Mouse (Mus musculus) gastrocnemius, postnatal 36 days (tissue): ENCODE data around the gene Mylk. TPM values are rescaled to one million over a fixed set of nuclear protein-coding genes. Genes with fewer than 3 reads are reported as not detected.

Experiments used
- DNase-seq, 2 experiments: peaks; one replicate each; pipeline ENCODE4 v3.0.0; 2022
- intact Hi-C: fragments of 180-260 bp; cut with DNase I; formaldehyde crosslinking; loops from one replicate; pipeline ENCODE4 v1.15.1; 2025
- total RNA-seq, 2 experiments: library from RNA; stranded (reverse); gene quantifications; 2 replicates each; pipeline ENCODE4 v1.2.3; 2021

Gene Mylk
- total RNA-seq, 2 experiments from 2014 or later: 18.6 to 24.2 TPM

DNA sequence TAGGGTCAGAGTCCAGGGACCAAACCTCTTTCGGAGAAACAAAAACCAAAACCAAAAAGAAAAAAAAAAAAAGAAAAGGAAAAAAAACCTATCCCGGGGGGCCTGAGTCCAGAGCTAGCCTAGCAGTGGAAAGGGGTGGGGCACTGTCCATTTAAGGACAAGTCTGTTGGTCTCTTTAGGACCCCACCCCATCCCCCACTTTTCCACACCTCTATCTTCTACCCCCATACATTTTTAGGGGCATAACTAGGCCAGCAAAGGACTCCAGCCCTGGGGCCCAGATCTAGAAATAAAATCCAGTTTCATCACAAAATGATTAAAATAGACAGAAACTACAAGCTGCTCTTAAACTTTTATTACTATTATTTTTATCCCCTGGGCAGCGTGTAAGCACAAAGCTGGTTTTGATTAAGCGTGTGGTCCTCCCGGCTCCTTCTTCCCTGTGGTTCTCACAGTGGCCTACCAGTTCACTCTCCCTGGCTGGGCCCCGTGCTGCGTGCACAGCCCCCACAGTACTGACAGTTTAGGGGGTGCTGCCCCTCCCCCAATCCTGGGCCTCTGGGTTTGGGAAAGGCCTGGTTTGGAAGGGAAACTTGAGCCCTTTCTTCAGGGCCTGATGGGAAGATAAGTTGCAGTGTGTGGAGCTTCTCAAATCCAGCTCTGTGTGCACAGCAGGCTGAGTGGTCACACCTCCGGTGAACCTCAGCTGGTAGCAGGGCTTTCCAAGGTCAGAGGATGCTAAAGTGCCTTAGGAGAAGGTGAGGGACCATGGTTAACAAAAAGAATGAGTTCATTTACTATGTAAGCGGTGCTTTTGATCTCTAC is 190.7 kb downstream of the Mylk start:
- DNase-seq: no peak
- intact Hi-C loops: no loop called here

DNA sequence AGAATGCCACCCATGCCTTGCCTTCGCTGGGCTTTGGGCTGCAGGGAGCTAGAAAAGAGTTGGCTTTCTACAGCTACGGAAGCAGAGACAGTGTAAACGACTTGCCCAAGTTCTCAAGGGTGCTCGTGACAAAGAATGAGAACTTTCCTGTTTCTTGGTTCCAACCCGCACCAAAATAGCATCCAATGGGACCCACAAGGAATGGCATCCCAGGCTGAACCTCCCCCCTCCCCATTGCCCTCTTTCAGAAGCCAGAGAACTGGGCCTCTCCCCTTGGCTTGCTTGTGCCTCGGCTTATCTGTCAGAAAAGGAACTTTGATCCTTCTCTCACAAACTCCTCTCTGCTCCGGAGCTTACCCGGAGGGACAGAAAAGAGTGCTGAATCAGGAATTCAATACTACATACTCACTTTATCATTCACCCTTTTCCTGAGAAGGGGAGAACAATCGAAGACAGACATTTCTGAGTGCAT is 191.4 kb downstream of the Mylk start:
- no peak for DNase-seq
- intact Hi-C loops: no loop called here

DNA sequence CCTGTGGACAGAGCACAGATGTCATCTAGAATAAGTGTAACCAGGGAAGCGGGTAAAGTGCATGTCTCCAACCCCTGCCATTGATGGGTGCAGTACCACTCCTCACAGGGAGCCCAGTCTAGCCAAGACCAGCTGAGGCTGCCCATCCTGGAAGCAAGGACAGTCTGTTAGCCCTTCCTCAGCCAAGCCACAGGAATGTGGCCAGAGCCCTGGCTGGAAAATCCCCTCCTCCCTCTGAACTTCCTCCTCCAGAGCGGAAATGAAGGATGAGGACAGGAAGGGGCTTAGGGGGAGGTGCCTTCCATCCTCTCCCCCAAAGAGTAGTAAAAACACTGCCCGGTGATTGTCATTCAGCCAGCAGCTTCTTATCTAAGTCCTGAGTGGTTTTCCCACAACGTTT is 192.6 kb downstream of the Mylk start:
- intact Hi-C loops: no loop called here

DNA sequence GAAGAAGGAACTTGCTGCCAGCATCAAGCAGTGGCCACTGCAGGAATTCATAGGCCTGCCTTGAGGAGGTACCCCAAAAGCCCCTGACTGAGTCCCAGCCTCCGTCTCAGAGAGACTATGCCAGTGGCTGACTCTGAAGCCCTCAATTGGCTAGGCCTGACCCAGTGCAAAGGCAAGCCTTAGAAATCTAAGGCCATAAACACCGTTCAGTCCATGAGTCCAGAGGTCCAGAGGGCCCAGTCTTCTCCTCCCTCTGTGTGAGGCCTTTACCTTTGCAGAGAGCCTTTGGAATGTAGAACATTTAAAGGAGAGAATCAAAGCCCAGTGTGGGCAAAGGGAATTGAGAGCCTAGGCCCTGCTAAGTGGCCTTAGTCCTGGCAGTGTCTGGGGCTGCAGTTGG is 193.2 kb downstream of the Mylk start:
- DNase-seq: no peak
- intact Hi-C loops: no loop called here

More for the DNA sequence above, 192.6 kb downstream of the Mylk start:
- no peak for DNase-seq

DNA sequence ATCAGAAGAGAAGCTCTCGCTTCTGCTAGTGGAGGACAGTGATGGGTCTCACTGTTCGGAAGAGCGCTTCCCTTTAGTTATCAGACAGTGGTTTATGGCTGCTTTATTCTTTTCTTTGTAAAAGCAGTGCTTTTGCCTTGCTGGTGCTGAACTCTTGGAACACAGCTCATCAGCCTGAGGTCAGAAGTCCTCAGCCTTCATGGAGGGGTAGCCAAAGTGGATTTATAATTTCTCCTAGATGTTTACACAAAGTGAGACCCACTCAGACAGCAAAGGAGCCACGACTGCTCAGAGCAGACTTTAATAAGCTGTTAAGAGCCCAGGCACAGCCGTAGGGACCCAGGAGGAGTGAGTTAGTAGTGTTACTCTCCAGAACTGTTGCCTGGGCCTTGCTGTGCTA is 194.9 kb downstream of the Mylk start:
- no peak for DNase-seq
- intact Hi-C loops: no loop called here

DNA sequence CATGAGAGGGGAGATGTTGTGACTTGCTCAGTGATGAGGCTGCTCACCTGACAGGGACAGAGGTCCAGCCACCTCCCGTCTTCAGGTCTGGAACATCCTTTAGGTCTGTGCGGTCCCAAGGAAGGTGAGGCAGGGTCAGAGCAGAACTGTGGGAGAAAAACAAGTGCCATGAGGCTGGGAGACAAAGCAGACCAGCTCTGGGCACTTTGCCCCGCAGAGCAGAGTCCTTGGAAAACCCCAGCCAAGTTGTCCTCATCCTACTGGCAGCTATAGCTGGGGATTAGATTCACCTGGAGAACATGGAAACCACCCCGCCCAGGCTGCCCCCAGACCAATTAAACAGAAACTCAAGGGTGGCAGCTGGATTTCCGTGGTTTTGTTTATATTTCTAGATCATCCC is 195.4 kb downstream of the Mylk start:
- intact Hi-C loops: no loop called here
- DNase-seq: no peak

DNA sequence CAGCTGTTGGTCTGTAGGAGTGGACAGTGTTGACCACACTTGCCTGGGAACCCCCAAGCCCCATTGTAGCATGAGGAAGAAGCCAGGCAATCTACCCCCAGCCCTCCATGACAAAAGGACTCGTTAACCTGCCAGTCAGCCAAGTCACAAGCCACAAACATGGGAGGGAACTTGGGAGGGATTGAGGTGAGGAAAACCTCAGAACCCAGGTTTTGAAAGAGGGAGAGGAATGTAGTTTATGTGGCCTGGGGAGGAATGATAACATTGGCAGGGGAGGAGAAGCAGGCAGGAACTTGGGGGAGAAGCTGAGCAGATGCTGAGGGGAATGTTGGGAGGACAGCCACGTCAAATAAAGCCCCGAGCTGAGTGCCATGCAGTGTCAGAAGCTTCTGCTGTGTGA is 196.9 kb downstream of the Mylk start:
- DNase-seq: no peak
- intact Hi-C loops: no loop called here

DNA sequence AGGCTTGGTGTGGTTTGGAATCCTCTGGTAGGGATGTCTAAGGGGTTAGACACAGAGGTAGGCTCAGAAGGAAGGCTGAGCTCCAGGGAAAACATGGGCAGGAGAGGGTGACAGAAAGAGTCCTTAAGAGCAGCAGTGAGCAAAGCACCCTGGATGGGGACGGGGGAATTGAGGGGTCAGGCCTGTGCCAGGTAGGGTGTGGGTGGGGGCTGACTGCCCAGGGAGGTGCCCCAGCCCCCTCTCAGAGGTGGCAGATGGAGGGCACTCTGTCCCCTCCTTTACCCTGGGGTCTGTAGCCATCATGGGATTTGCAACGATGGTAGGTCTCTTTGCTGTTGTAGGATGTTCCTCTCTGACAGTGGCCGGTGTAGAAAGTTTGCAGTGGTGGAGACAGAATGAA is 201.3 kb downstream of the Mylk start:
- intact Hi-C loops: no loop called here
- DNase-seq: no peak

DNA sequence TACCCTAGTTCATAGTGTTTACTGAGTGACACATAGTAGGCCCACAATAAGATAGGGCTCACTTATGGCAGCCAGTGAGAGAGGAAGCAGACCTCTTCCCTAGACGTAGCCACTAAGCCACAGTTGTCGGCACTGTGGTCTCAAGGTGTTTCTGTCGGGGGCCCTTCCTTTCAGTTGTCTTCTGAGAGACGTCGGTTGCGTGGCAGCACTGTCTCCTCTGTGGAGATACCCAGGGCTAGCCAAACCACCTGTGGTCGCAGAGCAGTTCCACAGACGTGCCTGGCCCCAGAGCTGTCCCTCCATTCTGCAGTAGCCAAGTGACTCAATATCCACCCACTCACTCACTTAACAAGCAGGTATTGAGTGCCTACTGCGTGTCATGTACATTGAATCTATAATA is 205.9 kb downstream of the Mylk start:
- intact Hi-C loops: no loop called here
- DNase-seq: no peak

DNA sequence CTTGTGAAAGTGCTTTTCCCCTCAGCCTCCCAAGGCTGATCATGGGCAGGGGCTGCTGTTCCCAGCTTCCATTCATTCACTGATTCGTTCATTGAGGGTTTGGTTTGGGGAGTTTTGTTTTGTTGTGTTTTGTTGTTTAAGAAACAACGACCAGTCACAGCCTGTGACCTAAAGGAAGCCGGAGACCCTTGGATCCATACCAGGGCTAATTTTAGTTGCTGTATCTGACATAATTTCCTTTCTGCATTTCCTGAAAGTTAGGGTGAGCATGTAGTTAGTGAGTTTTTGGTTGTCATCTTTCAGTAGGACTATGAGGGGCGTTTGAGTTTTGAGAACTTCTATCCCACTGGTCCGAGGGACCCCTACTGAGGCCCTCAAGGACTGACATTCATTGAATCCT is 207.2 kb downstream of the Mylk start:
- intact Hi-C loops: no loop called here

DNA sequence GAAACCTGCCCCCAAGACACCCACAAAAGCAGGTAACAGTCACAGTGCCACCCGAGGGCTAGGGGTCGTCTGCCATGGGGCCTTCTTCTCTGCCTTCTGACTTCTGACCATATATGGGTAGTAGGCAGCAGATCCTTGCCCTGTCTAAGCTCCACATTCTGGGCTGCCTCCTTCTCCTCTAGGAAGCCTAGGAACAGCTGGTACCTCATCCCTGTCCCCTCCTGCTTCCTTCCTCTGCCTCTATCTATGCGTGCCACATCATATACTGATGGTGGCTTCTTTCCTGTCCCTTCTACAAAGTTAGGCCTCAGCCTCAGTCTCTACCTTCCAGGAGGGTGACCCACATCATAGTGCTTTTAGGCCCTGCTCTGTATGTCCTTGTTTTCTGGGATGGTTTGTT is 207.8 kb downstream of the Mylk start:
- no peak for DNase-seq
- intact Hi-C loops: no loop called here

More for the DNA sequence above, 207.2 kb downstream of the Mylk start:
- DNase-seq: no peak

DNA sequence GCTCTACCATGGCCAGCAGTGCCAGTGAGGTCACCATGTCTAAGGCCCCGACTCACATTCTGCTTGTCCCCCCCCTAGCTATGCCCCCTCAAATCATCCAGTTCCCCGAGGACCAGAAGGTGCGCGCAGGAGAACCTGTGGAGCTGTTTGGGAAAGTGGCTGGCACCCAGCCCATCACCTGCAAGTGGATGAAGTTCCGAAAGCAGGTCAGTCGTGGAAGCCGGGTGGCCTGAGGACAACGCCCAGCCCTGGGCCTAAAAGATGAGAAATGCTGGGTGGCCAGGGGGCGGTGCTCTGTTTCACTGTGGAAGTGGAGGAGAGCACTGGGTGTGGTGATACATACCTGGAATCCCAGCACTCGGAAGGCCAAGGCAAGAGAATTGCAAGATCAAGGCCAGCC is 208.5 kb downstream of the Mylk start:
- intact Hi-C loops: no loop called here
- no peak for DNase-seq

DNA sequence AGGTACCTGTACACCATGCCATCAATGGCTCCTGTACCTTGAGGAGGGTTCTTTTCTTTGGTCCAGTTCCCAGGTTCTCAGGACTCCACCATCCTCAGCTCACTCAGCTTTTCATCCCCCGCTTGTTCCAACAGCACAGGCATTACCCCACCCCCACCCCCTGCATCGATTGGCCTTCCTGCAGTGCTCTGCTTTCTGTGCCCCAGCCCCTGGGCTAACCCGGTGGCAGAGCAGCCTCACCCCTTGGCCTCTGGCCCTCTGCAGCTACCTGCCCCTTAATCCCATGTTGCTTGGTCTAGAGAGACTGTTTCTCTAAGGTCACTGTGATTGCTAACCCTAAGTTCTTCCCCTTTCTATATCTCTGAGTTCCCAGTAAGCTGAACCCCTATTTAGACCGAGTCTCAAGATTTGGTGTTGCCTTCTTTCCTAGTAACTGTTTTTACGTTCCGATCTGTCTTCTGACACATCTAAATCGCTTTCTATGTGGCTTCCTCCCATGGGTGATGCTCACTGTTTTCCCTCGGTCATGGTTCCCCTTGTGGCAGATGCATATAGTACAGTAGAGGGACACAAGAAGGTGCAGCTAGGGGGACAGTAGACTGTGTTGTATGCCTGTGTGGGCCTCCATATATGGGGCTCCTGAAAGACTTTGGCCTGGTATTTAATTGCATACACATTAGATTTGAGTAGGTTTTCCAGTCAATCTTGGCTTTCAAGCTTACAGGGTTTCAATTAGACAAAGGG is 212.6 kb downstream of the Mylk start:
- intact Hi-C loops: no loop called here

DNA sequence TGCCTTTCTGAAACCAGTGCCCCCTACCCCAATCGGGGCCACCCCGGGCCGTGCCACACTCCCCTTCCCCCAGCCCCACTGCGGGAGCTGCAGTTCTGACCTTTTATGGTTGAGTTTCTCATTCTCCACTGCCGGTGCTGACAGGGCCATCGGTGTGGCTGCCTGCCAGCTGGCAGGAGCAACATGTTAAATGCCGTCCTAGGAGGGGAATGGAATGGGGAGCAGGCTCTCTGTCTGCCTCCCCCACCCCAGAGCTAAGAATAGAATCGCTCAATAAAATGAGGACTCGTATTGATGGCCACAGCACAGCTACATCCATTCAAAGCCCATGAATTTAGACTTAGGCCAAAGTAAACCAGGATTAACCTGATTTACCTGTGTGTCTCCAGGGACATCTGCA is 213.7 kb downstream of the Mylk start:
- intact Hi-C loops: no loop called here
- peak; percentile 44 to 57 for DNase-seq

More for the DNA sequence above, 212.6 kb downstream of the Mylk start:
- DNase-seq: no peak

DNA sequence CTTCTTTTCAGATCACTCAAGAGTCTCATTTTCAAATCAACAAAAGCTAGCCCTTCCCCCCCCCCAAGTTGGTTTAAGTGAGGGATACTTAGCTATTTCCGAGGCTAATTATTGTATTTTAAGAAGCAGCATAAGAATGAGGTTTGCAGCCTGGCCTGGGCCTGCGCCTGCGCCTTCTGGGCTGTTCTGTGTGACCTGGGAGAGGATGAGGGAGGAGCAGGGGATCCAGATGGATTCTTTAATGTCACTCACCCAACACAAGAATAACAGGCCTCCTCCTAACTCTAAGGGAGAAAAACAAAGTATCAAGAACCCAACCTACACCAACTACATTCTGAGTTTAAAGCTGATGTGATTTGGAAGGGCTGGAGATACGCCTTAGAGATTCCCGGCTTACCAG is 214.3 kb downstream of the Mylk start:
- no peak for DNase-seq
- intact Hi-C loops: no loop called here

DNA sequence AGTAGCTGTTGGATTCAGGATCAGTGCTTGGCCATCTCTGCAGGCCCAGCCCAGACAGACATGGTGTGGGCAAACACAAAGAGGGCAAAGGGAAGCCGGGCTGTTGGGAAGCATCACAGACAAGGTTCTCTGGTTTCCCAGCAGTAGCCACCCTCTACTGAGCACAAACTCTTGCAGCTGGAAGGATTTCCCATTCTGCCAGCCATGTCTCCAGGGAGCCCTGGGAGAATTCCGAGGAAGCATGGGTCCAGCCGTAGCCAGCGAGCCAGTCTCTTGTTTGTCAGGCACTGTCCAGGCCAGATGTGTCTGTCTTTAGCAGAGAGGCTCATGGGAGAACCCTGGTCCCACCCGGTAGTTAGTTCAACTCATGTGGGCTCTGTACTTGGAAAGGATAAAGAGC is 215.2 kb downstream of the Mylk start:
- peak in 1 of 2 experiments; percentile 27 for DNase-seq
- intact Hi-C loops: no loop called here

DNA sequence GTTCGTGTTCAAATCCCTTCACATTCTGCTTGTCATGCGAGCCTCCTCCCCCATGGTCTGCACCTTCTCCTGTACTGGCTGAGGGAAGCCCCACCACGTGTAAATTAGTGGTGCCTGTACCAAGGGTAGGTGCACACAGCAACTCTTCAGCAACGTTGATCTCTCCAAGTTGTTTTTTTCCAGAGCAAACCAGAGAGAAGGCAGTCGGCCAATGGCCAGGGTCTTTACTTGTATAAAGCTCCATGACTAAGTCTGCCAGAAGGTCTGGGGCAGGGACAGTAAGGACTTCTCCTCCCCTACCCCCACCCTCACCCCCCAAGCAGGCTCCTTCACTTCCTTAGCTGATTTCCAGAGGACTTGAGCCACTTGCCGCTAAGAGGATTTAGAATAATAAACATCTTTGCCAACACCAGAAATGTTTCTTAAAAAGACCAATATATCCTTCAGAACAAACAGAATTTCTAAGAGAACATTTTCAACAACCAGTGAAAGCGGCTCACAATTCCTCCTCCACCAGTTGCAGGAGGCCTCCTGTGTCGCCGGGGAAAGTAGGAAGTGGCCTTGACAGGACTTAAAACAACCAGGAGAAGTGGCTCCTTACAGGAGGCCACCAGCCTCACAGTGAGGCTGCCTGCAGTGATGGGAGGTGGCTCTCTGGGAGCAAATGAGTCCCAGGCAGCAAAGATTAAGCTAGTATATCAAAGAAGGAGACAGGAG is 216.0 kb downstream of the Mylk start:
- intact Hi-C loops: no loop called here
- no peak for DNase-seq

DNA sequence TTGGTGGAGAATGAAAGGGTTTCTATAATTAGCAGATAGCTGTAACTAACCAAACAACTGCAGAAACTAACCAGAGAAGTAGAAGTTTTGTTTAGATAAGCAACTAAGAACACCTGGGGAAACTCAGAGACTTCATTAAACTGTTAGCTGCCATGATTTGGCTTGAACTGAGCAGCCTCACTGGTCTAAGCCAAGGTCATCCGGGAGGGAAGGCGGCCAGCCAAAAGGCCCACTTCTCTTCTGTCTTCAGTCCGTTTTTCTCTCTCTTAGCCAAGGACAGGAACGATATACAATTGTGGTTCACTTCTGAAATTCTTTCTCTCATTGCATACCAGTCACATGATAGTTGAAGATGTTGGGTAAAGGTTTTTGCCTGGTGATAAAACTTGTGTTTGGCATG is 217.3 kb downstream of the Mylk start:
- DNase-seq: peak in 1 of 2 experiments; percentile 25
- intact Hi-C loops: no loop called here

DNA sequence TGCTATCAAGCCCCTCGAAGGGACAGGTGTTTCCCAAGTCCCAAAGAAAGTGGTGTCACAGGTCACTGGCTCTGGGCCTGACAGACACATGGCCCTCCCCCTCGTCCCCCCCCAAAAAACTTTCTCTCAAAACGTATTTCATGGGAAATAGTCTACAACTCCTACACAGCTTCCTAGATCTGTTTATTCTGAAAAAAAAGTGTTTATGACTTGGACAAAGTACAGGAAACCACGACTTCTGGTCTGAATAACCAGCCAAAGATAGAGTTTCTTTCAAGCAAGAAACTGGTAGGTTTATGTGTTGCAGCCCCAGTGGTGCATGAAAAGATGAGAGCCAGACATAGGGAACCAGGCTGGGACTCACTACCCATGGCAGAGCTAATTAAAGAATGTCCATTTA is 218.0 kb downstream of the Mylk start:
- no peak for DNase-seq
- intact Hi-C loops: no loop called here

DNA sequence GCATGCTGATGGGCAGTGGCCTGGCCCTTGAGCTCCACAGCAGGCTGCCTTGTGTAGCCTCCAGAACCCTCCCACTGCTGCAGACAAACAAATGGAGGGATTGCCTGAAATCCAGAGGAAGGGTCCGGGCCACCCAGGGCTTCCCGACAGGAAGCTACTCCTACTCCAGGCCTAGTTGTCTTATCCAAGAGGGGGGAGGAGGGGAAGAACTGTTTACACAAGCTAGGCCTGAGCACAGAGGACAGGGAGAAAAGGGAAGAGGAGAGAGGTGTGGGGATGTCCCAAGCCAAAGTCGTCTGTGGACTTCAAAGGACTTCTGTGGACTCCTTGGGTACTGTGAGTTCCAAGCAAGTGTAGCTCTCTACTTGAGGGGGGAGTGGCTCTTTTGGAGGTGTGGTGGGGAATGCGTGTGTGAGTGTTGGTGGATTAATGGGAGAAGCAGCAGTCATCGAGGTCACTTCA is 221.6 kb downstream of the Mylk start:
- intact Hi-C loops: loop anchor here (1.0 kb wide), 2 partner anchors 45 to 64 kb away; no protein-coding TSS in a partner anchor
- no peak for DNase-seq
